Mouse (Mus musculus): ENCODE measurements around the gene Trim28. TPM values are rescaled to one million over a fixed set of nuclear protein-coding genes. Genes with fewer than 3 reads are reported as not detected.

The Trim28 gene
- polyA plus RNA-seq, 2 experiments, result 93.4 to 138 TPM

DNA sequence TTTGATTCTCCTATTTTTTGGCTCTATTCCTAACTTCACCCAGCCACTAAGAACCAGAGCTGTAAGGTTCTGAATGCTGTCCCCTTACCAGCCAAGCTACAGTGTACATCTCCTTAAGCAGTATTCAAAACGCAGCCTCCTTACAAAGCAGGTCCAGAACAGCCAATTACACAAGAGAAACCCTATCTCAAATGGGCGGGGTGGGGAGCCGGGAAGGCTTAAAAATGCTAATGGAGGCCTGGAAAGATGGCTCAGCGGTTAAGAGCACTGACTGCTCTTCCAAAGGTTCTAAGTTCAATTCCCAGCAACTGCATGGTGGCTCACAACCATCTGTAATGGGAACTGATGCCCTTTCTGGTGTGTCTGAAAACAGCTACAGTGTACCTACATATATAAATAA lies 39.2 kb upstream of the Trim28 start:
- Histone ChIP-seq H3K27ac (no peak overlapping the region), H3K9ac (replicated peaks) (no peak overlapping the region), H3K4me1 (replicated peaks; ENCODE audit: control insufficient read depth in 2 of 2, insufficient read depth in 2 of 2, low read length in 1 of 2) (peaks cover 0 to 3% of the 10 kb centered on the region in 2 experiments; a peak in 1 of 4 replicates), H3K27me3 (ENCODE audit: control insufficient read depth, insufficient read depth, low read length) (no peaks in the 10 kb centered on the region), H3K36me3 (replicated peaks; ENCODE audit: control insufficient read depth, insufficient read depth, low read depth) (no peaks in the 10 kb centered on the region), H3K4me2 (ENCODE audit: low read depth) (no peak overlapping the region), H3K9me3 (ENCODE audit: control insufficient read depth, low read length) (no peaks in the 10 kb centered on the region), H3K4me3 (ENCODE audit: insufficient read depth in 1 of 2, low read depth in 2 of 2, low read length in 2 of 2) (no peak overlapping the region)
- 35% methylated on average over 4 of the region's 4 CpGs for WGBS (ENCODE audit: insufficient replicate concordance)
- DNase-seq (ENCODE audit: low read depth in 3 of 3, low spot score in 3 of 3) (no peak), ATAC-seq (ENCODE audit: insufficient read depth) (no peak)
- TF ChIP-seq CTCF (IDR thresholded peaks at IDR 0.05; ENCODE audit: low read depth) (no peak), EP300 (IDR thresholded peaks at IDR 0.05; ENCODE audit: low read depth) (no peak)

DNA sequence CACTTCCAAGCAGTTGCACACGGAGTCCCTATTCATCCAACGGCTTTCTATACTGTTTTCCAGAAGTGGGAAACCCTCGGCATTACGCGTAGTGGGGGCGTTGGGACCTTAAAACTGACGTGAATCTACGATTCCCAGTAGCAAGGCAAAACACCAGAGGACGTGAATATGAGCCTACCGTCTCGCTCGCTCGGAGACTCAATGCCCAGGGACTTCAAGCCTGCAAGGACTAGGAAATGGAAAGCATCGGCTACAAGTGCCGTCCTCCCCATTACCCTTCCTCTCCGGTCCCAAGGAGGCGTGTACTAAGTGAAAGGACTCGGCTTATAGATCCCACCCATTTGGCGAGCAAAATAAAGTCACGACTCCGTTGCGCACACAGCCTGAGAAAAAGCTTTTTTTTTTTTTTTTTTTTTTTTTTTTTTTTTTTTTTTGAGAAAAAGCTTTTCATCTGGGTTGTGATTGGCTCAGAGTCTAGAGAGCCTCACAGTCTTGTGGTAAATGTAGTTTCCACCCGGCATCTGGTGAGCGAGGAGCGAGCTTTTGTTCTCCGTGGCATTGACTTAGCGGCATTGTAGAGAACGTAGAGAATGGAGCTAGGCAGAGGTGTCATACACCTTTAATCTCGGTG lies 37.3 kb upstream of the Trim28 start:
- Histone ChIP-seq H3K9ac (replicated peaks) (peak overlapping the region; percentile 73), H3K4me1 (replicated peaks; ENCODE audit: control insufficient read depth in 2 of 2, insufficient read depth in 2 of 2, low read length in 1 of 2) (peaks cover 7 to 11% of the 10 kb centered on the region in 2 experiments), H3K4me2 (ENCODE audit: low read depth) (peak overlapping the region; percentile 69), H3K27ac (peak overlapping the region; percentile 62), H3K27me3 (ENCODE audit: control insufficient read depth, insufficient read depth, low read length) (no peaks in the 10 kb centered on the region), H3K4me3 (ENCODE audit: insufficient read depth in 1 of 2, low read depth in 2 of 2, low read length in 2 of 2) (peak overlapping the region; percentile 57 to 97), H3K36me3 (replicated peaks; ENCODE audit: control insufficient read depth, insufficient read depth, low read depth) (no peaks in the 10 kb centered on the region), H3K9me3 (ENCODE audit: control insufficient read depth, low read length) (no peaks in the 10 kb centered on the region)
- DNase-seq (ENCODE audit: low read depth in 3 of 3, low spot score in 3 of 3) (peak; percentile 47 to 64 (median 54)), ATAC-seq (ENCODE audit: insufficient read depth) (peak; percentile 35)
- TF ChIP-seq CTCF (IDR thresholded peaks at IDR 0.05; ENCODE audit: low read depth) (no peak), EP300 (IDR thresholded peaks at IDR 0.05; ENCODE audit: low read depth) (no peak)
- 2% methylated on average over 29 of the region's 29 CpGs for WGBS (ENCODE audit: insufficient replicate concordance)

DNA sequence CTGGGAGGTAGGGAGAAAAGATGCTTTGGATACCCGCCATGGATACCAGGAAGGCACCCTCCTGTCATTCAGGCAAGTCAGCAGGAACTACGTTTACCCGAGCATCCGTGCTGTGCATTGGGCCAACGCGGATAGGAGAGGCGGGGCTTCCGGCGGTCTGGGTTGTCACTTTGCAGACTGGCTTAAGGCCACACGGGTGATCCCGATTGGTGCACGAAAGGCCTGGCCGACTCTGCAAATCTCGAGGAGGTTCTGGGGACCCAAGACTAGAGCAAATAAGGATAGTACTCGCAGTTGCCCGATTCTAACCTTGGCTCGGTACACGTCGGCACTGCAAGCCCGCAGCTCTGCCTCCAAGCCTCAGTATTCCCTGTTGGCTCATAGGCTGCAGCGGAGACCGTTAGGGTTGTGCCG lies 33.2 kb upstream of the Trim28 start, which contains the start of gene Zfp324:
Gene Zfp324, plus strand, starts transcription at position 161 of the 414 bp plus-strand sequence.
- Histone ChIP-seq H3K4me1 (replicated peaks; ENCODE audit: control insufficient read depth in 2 of 2, insufficient read depth in 2 of 2, low read length in 1 of 2) (peaks cover 16 to 18% of the 10 kb centered on the region in 2 experiments), H3K36me3 (replicated peaks; ENCODE audit: control insufficient read depth, insufficient read depth, low read depth) (peaks cover 8% of the 10 kb centered on the region), H3K9ac (replicated peaks) (peak within 1 kb of the TSS; percentile 90), H3K4me3 (ENCODE audit: insufficient read depth in 1 of 2, low read depth in 2 of 2, low read length in 2 of 2) (peak within 1 kb of the TSS; percentile 94 to 96), H3K27me3 (ENCODE audit: control insufficient read depth, insufficient read depth, low read length) (no peaks in the 10 kb centered on the region), H3K4me2 (ENCODE audit: low read depth) (peak within 1 kb of the TSS; percentile 98), H3K9me3 (ENCODE audit: control insufficient read depth, low read length) (no peaks in the 10 kb centered on the region), H3K27ac (peak within 1 kb of the TSS; percentile 88)
- WGBS (ENCODE audit: insufficient replicate concordance), result under 1% methylated on average over 23 of the region's 23 CpGs
- ATAC-seq (ENCODE audit: insufficient read depth), result peak; percentile 93
- TF ChIP-seq CTCF (IDR thresholded peaks at IDR 0.05; ENCODE audit: low read depth), result no peak
- TF ChIP-seq EP300 (IDR thresholded peaks at IDR 0.05; ENCODE audit: low read depth), result no peak
- peak; percentile 79 to 82 (median 81) for DNase-seq (ENCODE audit: low read depth in 3 of 3, low spot score in 3 of 3)

DNA sequence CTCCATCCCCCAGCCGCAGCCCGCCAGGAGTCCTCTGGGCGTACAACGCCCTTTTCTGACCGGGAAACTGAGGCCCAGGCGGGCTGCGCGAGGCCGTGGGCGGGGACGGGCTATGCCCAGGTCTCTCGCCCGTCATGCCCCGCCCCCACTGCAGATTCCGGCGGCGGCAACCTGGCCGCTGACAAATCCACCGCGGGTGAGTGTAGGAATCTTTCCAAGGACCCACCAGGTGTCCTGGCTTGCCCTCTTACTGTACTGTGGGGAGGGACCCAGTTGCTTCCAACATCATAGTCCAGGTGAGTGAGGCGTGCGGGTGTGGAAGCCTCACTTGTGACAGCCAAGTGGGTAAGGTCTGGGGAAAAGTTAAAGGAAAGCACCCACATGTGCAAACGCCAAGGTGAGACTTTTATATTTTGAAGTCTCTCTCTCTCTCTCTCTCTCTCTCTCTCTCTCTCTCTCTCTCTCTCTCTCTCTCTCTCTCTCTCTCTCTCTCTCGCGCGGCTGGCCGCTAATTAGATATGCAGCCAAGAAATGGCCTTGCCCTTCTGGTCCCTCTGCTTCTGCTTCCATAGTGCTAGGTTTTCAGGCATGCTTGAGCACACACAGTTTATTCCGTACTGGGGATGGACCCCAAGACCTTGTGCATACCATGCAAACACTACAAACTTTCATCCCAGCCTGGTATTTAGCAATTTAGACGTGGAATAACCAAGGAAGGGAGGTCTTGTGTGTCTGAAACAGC lies 32.6 kb upstream of the Trim28 start:
- ATAC-seq (ENCODE audit: insufficient read depth) (peak; percentile 86), DNase-seq (ENCODE audit: low read depth in 3 of 3, low spot score in 3 of 3) (peak in 2 of 3 experiments; percentile 49 to 50)
- TF ChIP-seq EP300 (IDR thresholded peaks at IDR 0.05; ENCODE audit: low read depth), result no peak
- TF ChIP-seq CTCF (IDR thresholded peaks at IDR 0.05; ENCODE audit: low read depth), result no peak
- H3K4me3 ChIP-seq (ENCODE audit: insufficient read depth in 1 of 2, low read depth in 2 of 2, low read length in 2 of 2), result peak overlapping the region; percentile 94 to 96
- peaks cover 8% of the 10 kb centered on the region for H3K36me3 ChIP-seq (replicated peaks; ENCODE audit: control insufficient read depth, insufficient read depth, low read depth)
- no peaks in the 10 kb centered on the region for H3K27me3 ChIP-seq (ENCODE audit: control insufficient read depth, insufficient read depth, low read length)
- H3K27ac ChIP-seq, result peak overlapping the region; percentile 88
- under 1% methylated on average over 29 of the region's 29 CpGs for WGBS (ENCODE audit: insufficient replicate concordance)
- peak overlapping the region; percentile 98 for H3K4me2 ChIP-seq (ENCODE audit: low read depth)
- peaks cover 16 to 18% of the 10 kb centered on the region in 2 experiments for H3K4me1 ChIP-seq (replicated peaks; ENCODE audit: control insufficient read depth in 2 of 2, insufficient read depth in 2 of 2, low read length in 1 of 2)
- peak overlapping the region; percentile 90 for H3K9ac ChIP-seq (replicated peaks)
- H3K9me3 ChIP-seq (ENCODE audit: control insufficient read depth, low read length), result no peaks in the 10 kb centered on the region

DNA sequence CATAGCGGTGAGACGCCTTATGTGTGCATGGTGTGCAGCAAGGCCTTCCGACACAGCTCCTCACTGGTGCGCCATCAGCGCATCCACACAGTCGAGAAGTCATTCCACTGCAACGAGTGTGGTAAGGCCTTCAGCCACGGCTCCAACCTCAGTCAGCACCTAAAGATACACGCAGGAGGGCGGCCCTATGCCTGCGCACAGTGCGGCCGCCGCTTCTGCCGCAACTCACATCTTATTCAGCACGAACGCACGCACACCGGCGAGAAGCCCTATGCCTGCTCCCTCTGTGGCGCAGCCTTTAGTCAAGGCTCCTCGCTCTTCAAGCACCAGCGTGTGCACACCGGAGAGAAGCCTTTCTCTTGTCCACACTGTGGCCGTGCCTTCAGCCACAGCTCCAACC lies 28.0 kb upstream of the Trim28 start:
- Histone ChIP-seq H3K27me3 (ENCODE audit: control insufficient read depth, insufficient read depth, low read length) (no peaks in the 10 kb centered on the region), H3K4me2 (ENCODE audit: low read depth) (no peak overlapping the region), H3K4me3 (ENCODE audit: insufficient read depth in 1 of 2, low read depth in 2 of 2, low read length in 2 of 2) (no peak overlapping the region), H3K27ac (no peak overlapping the region), H3K4me1 (replicated peaks; ENCODE audit: control insufficient read depth in 2 of 2, insufficient read depth in 2 of 2, low read length in 1 of 2) (peaks cover 10 to 11% of the 10 kb centered on the region in 2 experiments), H3K36me3 (replicated peaks; ENCODE audit: control insufficient read depth, insufficient read depth, low read depth) (peaks cover 12% of the 10 kb centered on the region), H3K9ac (replicated peaks) (no peak overlapping the region), H3K9me3 (ENCODE audit: control insufficient read depth, low read length) (no peaks in the 10 kb centered on the region)
- 88% methylated on average over 25 of the region's 25 CpGs for WGBS (ENCODE audit: insufficient replicate concordance)
- DNase-seq (ENCODE audit: low read depth in 3 of 3, low spot score in 3 of 3), result no peak
- TF ChIP-seq EP300 (IDR thresholded peaks at IDR 0.05; ENCODE audit: low read depth), result no peak
- TF ChIP-seq CTCF (IDR thresholded peaks at IDR 0.05; ENCODE audit: low read depth), result no peak
- no peak for ATAC-seq (ENCODE audit: insufficient read depth)

All from liver, embryonic 14.5 days (tissue).